In genomic region chr3:90465686-90466310, GRCm38 (mm10) we compare ENCODE assay signal across 8 mouse cellular contexts. TPM values are rescaled to one million over a fixed set of nuclear protein-coding genes. Genes with fewer than 3 reads are reported as not detected.
DNase-seq lines count a peak whose midpoint lies in the region; ATAC-seq and TF ChIP-seq lines count a peak whose summit lies in the region.

Gene Npr1 (minus strand): TSS chr3:90465866.

- TF ChIP-seq POLR2A in olfactory bulb, adult 2 months (IDR thresholded peaks at IDR 0.05; ENCODE audit: insufficient read depth, low read depth, low read length) = no peak

- no peaks in the 10 kb centered on the region for H3K36me3 ChIP-seq in embryonic facial prominence, embryonic 10.5 days (replicated peaks)
- H3K36me3 ChIP-seq in heart, embryonic 11.5 days (ENCODE audit: control insufficient read depth, insufficient read depth, low read length) = no peaks in the 10 kb centered on the region
- H3K36me3 ChIP-seq in lung, embryonic 15.5 days = no peaks in the 10 kb centered on the region

- DNase-seq in right cerebral cortex, postnatal 4 days = peak; percentile 30
- DNase-seq in right cerebral cortex, adult 2 months (ENCODE audit: low spot score in 2 of 2) = no peak
- no peak for DNase-seq in embryonic facial prominence, embryonic 10.5 days (ENCODE audit: low spot score)
- DNase-seq in kidney, adult 8-10 months = peak; percentile 39 to 51
- DNase-seq in thymus, postnatal 14 days = no peak

- H3K27me3 ChIP-seq in embryonic facial prominence, embryonic 10.5 days (replicated peaks; ENCODE audit: low read depth, poor library complexity, severe bottlenecking) = peaks cover 56% of the 10 kb centered on the region
- peaks cover 28% of the 10 kb centered on the region for H3K27me3 ChIP-seq in heart, embryonic 11.5 days (ENCODE audit: control insufficient read depth, insufficient read depth, low read length)
- peaks cover 25% of the 10 kb centered on the region for H3K27me3 ChIP-seq in lung, embryonic 15.5 days

- peaks cover 29% of the 10 kb centered on the region for H3K4me1 ChIP-seq in embryonic facial prominence, embryonic 10.5 days
- H3K4me1 ChIP-seq in heart, embryonic 11.5 days (ENCODE audit: control insufficient read depth, insufficient read depth, low read length) = peaks cover 15% of the 10 kb centered on the region
- peaks cover 24% of the 10 kb centered on the region for H3K4me1 ChIP-seq in lung, embryonic 15.5 days
- peaks cover 10% of the 10 kb centered on the region for H3K4me1 ChIP-seq in olfactory bulb, adult 2 months (ENCODE audit: control insufficient read depth, insufficient read depth, low read length)

- no peak for TF ChIP-seq CTCF in olfactory bulb, adult 2 months (IDR thresholded peaks at IDR 0.05; ENCODE audit: insufficient read depth, low read depth, low read length)

- H3K27ac ChIP-seq in embryonic facial prominence, embryonic 10.5 days (replicated peaks) = peak within 1 kb of the TSS; percentile 48; the same call in 1 of the 2 replicates
- no peak within 1 kb of the TSS for H3K27ac ChIP-seq in heart, embryonic 11.5 days (ENCODE audit: low read depth, low read length)
- H3K27ac ChIP-seq in lung, embryonic 15.5 days = peak within 1 kb of the TSS; percentile 76
- no peak within 1 kb of the TSS for H3K27ac ChIP-seq in olfactory bulb, adult 2 months (ENCODE audit: insufficient read depth, low read depth, low read length)

- peak within 1 kb of the TSS; percentile 59 for H3K4me3 ChIP-seq in embryonic facial prominence, embryonic 10.5 days
- H3K4me3 ChIP-seq in heart, embryonic 11.5 days (ENCODE audit: low read depth, low read length) = peak within 1 kb of the TSS; percentile 60
- peak within 1 kb of the TSS; percentile 61 for H3K4me3 ChIP-seq in lung, embryonic 15.5 days
- peak within 1 kb of the TSS; percentile 58 for H3K4me3 ChIP-seq in olfactory bulb, adult 2 months (ENCODE audit: insufficient read depth, low read depth, low read length)

- H3K9ac ChIP-seq in heart, embryonic 11.5 days (ENCODE audit: low read depth, low read length) = peak within 1 kb of the TSS; percentile 67
- peak within 1 kb of the TSS; percentile 52 for H3K9ac ChIP-seq in lung, embryonic 15.5 days

- peak; percentile 53 for ATAC-seq in heart, embryonic 11.5 days (replicated peaks; ENCODE audit: insufficient number of reproducible peaks, low FRiP score, low TSS enrichment)
- ATAC-seq in lung, embryonic 15.5 days (ENCODE audit: borderline replicate concordance, extremely low read depth, low FRiP score, low TSS enrichment) = peak; percentile 51

- H3K9me3 ChIP-seq in embryonic facial prominence, embryonic 10.5 days = no peaks in the 10 kb centered on the region
- no peaks in the 10 kb centered on the region for H3K9me3 ChIP-seq in heart, embryonic 11.5 days (replicated peaks; ENCODE audit: control insufficient read depth, low read length)
- H3K9me3 ChIP-seq in lung, embryonic 15.5 days = no peaks in the 10 kb centered on the region

- under 1% methylated on average over 42 of the region's 49 CpGs for WGBS in embryonic facial prominence, embryonic 10.5 days
- under 1% methylated on average over 32 of the region's 49 CpGs for WGBS in heart, embryonic 11.5 days (ENCODE audit: insufficient replicate concordance)
- WGBS in lung, embryonic 15.5 days = 0% methylated on average over 31 of the region's 49 CpGs
- WGBS in olfactory bulb, adult 2 months = under 1% methylated on average over 45 of the region's 49 CpGs

- H3K4me2 ChIP-seq in heart, embryonic 11.5 days = peak within 1 kb of the TSS; percentile 75
- peak within 1 kb of the TSS; percentile 84 for H3K4me2 ChIP-seq in lung, embryonic 15.5 days

RNA-seq across cellular contexts. Expression of gene Npr1, which starts in this region (rescaled TPM):
- 2.0 and 3.3 TPM in 2 replicates for polyA plus RNA-seq in embryonic facial prominence, embryonic 10.5 days (2016; fragmentation: Nextera tagmentation; extraction: Ambion mirVana)
- polyA plus RNA-seq in heart, embryonic 11.5 days (2014; fragmentation: Nextera tagmentation; extraction: Ambion mirVana) = 5.3 and 8.1 TPM in 2 replicates
- 17.3 and 21.0 TPM in 2 replicates for polyA plus RNA-seq in lung, embryonic 15.5 days (2015; fragmentation: Nextera tagmentation; extraction: Ambion mirVana)
- polyA plus RNA-seq in olfactory bulb, adult 2 months (2012; ENCODE audit: insufficient read depth, insufficient read length, low replicate concordance, missing spikeins) = not detected in 2 replicates

Comparison
In these comparisons a context has a peak if more than half of its experiments do, and no peak if none do; other contexts are left out.
1. DNase-seq: peak in right cerebral cortex, postnatal 4 days (single experiment) and kidney, adult 8-10 months (2 of 2); none in right cerebral cortex, adult 2 months (0 of 2), embryonic facial prominence, embryonic 10.5 days (single experiment) and thymus, postnatal 14 days (single experiment).
2. H3K27ac ChIP-seq: peak in embryonic facial prominence, embryonic 10.5 days (single experiment) and lung, embryonic 15.5 days (single experiment); none in heart, embryonic 11.5 days (single experiment) and olfactory bulb, adult 2 months (single experiment).
3. Peak in every context shown above with its lines, with median percentiles within 50 percentile points of each other: H3K4me3 ChIP-seq.